8 mouse cellular contexts compared by ENCODE assay signal in the genomic region with DNA sequence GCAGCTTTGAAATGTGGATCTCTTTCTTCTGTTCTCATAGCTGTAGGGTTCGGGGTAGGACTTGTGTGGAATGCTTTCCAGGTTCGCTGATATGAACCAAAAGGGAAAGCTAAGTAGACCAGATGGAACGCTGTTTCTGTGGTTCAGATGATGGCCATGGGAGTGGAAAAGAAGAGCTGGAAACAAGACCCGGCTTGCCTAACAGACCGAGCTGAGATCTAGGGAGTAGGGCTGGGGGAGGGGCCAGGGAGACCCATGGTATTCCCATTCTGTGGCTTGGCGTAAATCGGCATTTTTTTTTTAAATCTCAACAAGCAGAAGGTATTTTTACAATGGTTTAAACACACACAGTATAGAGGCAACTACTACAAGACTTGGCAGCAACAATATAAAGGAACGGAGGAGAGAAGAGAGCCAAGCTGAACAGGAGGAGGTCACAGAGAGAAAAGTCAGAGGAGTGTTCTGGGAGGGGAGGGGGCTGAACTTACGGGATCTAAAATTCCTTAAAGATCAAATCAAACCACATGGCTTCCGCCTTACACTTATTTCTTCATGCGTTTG. TPM values are rescaled to one million over a fixed set of nuclear protein-coding genes. Genes with fewer than 3 reads are reported as not detected.
DNase-seq lines count a peak whose midpoint lies in the region; ATAC-seq lines count a peak whose summit lies in the region.

A gene (minus strand): TSS at position 132 of the 561 bp plus-strand sequence.

- no peaks in the 10 kb centered on the region for H3K27me3 ChIP-seq in forebrain, embryonic 10.5 days (ENCODE audit: poor library complexity, severe bottlenecking)
- no peaks in the 10 kb centered on the region for H3K27me3 ChIP-seq in hindbrain, embryonic 10.5 days (ENCODE audit: insufficient read depth, poor library complexity, severe bottlenecking)
- H3K27me3 ChIP-seq in liver, embryonic 13.5 days = no peaks in the 10 kb centered on the region
- H3K27me3 ChIP-seq in stomach, embryonic 16.5 days (ENCODE audit: control insufficient read depth, insufficient read depth, low read length) = no peaks in the 10 kb centered on the region

- H3K4me2 ChIP-seq in liver, embryonic 13.5 days = no peak within 1 kb of the TSS
- H3K4me2 ChIP-seq in stomach, embryonic 16.5 days (ENCODE audit: low read depth, low read length) = no peak within 1 kb of the TSS

- WGBS in forebrain, embryonic 10.5 days = 81% methylated on average over 11 of the region's 11 CpGs
- WGBS in hindbrain, embryonic 10.5 days = 77% methylated on average over 11 of the region's 11 CpGs
- 69% methylated on average over 11 of the region's 11 CpGs for WGBS in liver, embryonic 13.5 days (ENCODE audit: insufficient replicate concordance)
- WGBS in stomach, embryonic 16.5 days = 66% methylated on average over 11 of the region's 11 CpGs

- no peak for ATAC-seq in liver, embryonic 13.5 days (ENCODE audit: low read depth)
- ATAC-seq in stomach, embryonic 16.5 days (ENCODE audit: insufficient read depth, low FRiP score) = no peak

- H3K9me3 ChIP-seq in forebrain, embryonic 10.5 days = no peaks in the 10 kb centered on the region
- H3K9me3 ChIP-seq in hindbrain, embryonic 10.5 days = no peaks in the 10 kb centered on the region
- H3K9me3 ChIP-seq in liver, embryonic 13.5 days (replicated peaks) = no peaks in the 10 kb centered on the region
- H3K9me3 ChIP-seq in stomach, embryonic 16.5 days (replicated peaks; ENCODE audit: control insufficient read depth, low read length) = no peaks in the 10 kb centered on the region

- no peak for DNase-seq in gastrocnemius, adult 18-20 months (ENCODE audit: low spot score)
- DNase-seq in gastrocnemius, adult 8-10 months (ENCODE audit: low spot score in 2 of 2) = no peak
- peak; percentile 42 for DNase-seq in ES-CJ7 (ENCODE audit: low read depth, low spot score)
- DNase-seq in forebrain, embryonic 10.5 days (ENCODE audit: extremely low spot score, low spot score) = no peak
- no peak for DNase-seq in hindbrain, embryonic 10.5 days (ENCODE audit: low spot score)
- DNase-seq in liver, embryonic 13.5 days = no peak
- DNase-seq in frontal cortex, postnatal 14 days (ENCODE audit: low spot score in 2 of 2) = no peak

- no peak within 1 kb of the TSS for H3K9ac ChIP-seq in liver, embryonic 13.5 days
- no peak within 1 kb of the TSS for H3K9ac ChIP-seq in stomach, embryonic 16.5 days (ENCODE audit: low read length)

- H3K4me3 ChIP-seq in forebrain, embryonic 10.5 days = no peak within 1 kb of the TSS
- H3K4me3 ChIP-seq in hindbrain, embryonic 10.5 days = no peak within 1 kb of the TSS
- no peak within 1 kb of the TSS for H3K4me3 ChIP-seq in liver, embryonic 13.5 days (replicated peaks)
- no peak within 1 kb of the TSS for H3K4me3 ChIP-seq in stomach, embryonic 16.5 days (replicated peaks; ENCODE audit: low read length)

- H3K27ac ChIP-seq in forebrain, embryonic 10.5 days = no peak within 1 kb of the TSS
- H3K27ac ChIP-seq in hindbrain, embryonic 10.5 days = no peak within 1 kb of the TSS
- no peak within 1 kb of the TSS for H3K27ac ChIP-seq in liver, embryonic 13.5 days
- H3K27ac ChIP-seq in stomach, embryonic 16.5 days (ENCODE audit: low read length) = no peak within 1 kb of the TSS

- H3K36me3 ChIP-seq in forebrain, embryonic 10.5 days (replicated peaks) = no peaks in the 10 kb centered on the region
- H3K36me3 ChIP-seq in hindbrain, embryonic 10.5 days = no peaks in the 10 kb centered on the region
- H3K36me3 ChIP-seq in liver, embryonic 13.5 days = no peaks in the 10 kb centered on the region
- H3K36me3 ChIP-seq in stomach, embryonic 16.5 days (ENCODE audit: control insufficient read depth, insufficient read depth, low read length) = no peaks in the 10 kb centered on the region

- peaks cover 7% of the 10 kb centered on the region; the same call in 1 of the 2 replicates for H3K4me1 ChIP-seq in forebrain, embryonic 10.5 days
- 0 out of 2 replicates have a peak, but pooled peaks cover 4% of the 10 kb centered on the region for H3K4me1 ChIP-seq in hindbrain, embryonic 10.5 days (replicated peaks)
- H3K4me1 ChIP-seq in liver, embryonic 13.5 days (replicated peaks) = peaks cover 16% of the 10 kb centered on the region
- peaks cover 9% of the 10 kb centered on the region for H3K4me1 ChIP-seq in stomach, embryonic 16.5 days (ENCODE audit: control insufficient read depth, insufficient read depth, low read length)

RNA-seq across cellular contexts. Expression of the gene that starts here (rescaled TPM):
- total RNA-seq in gastrocnemius, adult 18-20 months (2021) = 10 to 100 TPM; 12.1 to 16.8 TPM
- 10 to 100 TPM in 2 of 4 experiments, 1 to 10 TPM in 2; 6.3 to 12.7 (median 10.6) TPM for total RNA-seq in gastrocnemius, adult 8-10 months (2022)
- 29.1 TPM in 2 replicates for polyA plus RNA-seq in forebrain, embryonic 10.5 days (2016; fragmentation: Nextera tagmentation; extraction: Ambion mirVana)
- polyA plus RNA-seq in hindbrain, embryonic 10.5 days (2016; fragmentation: Nextera tagmentation; extraction: Ambion mirVana) = 25.2 and 28.9 TPM in 2 replicates
- polyA plus RNA-seq in liver, embryonic 13.5 days (2015; fragmentation: Nextera tagmentation; extraction: Ambion mirVana) = 13.1 and 15.6 TPM in 2 replicates
- polyA plus RNA-seq in stomach, embryonic 16.5 days (2015; fragmentation: Nextera tagmentation; extraction: Ambion mirVana) = 99.2 and 106 TPM in 2 replicates
